Mouse (Mus musculus) heart, postnatal 10 days (tissue): Measurements from ENCODE around the gene Fam198b. TPM values are rescaled to one million over a fixed set of nuclear protein-coding genes. Genes with fewer than 3 reads are reported as not detected.
A peak's percentile ranks its signal among the peaks of the same experiment; 100 is the strongest.
"Not testable (repeated sequence)": the region's sequence is repeated elsewhere in the genome, so short reads cannot be mapped to it uniquely, and the experiment has no call there.

Experiments used
- DNase-seq, 2 experiments: peaks; one replicate each; pipeline ENCODE4 v3.0.0; 2021
- intact Hi-C: fragments of 180-260 bp; cut with DNase I; formaldehyde crosslinking; loops from one replicate; pipeline ENCODE4 v1.15.1; 2025
- total RNA-seq, 2 experiments: library from RNA; stranded (reverse); gene quantifications; 2 replicates each; pipeline ENCODE4 v1.2.3; 2021

Fam198b gene
- total RNA-seq, 2 experiments from 2014 or later: 73.6 to 85.2 TPM

DNA sequence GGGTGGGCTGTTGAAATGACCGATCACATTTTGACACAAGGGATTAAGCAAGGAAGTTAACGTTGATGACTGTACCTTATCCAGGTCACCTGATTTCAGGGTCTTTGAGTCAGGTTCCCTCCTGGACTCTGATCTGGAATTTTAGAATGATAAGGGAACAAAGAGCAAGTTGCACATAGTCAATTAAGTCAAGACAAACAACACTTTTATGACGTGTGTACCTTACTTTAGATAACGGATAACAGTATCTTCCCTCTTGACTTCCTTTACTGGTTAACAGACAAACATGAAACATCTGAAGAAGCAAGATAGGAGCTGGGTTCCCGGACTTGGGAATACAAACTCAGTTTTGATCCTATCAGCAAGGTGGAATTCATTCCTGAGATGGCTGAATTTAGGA is 29.7 kb downstream of the Fam198b start:
- intact Hi-C loops: no loop called here
- DNase-seq: no peak

DNA sequence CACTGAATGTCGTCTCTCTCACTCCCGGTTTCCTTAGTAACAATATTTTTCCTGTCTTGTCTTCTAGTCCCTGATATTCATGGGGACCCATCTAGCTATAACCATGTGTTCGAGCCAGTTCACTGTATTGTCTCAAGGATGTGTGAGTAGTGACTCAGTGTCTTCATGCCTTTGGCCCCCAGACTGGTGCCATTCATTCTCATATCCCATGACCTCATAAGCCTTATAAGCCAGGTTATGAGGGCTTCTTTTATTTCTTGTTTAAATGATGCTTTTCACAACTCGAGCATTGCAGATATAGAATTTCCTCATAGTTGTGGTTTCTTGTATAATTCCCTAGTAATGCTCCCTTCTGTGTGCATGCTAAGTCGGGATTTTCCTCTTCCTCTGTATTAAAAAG is 31.9 kb downstream of the Fam198b start:
- DNase-seq: no peak
- intact Hi-C loops: no loop called here

DNA sequence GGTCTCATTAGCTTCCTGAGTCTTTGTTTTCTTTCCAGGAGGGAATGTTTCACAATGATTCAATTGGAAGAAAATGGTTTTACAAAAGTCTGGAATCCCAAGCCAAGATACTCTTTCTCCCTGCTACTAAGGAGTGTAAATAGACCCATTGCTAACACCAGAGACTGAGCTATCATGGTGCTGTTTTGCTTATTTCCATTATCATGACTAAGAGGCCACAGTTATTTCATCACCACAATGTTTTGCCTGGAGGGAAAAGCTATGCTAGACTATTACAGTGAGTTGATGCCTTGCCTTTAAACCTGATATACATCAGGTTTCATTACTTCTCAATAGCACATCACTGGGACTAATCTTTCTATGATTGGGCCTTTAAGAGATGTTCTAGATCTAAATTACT is 34.4 kb downstream of the Fam198b start:
- no peak for DNase-seq
- intact Hi-C loops: no loop called here

DNA sequence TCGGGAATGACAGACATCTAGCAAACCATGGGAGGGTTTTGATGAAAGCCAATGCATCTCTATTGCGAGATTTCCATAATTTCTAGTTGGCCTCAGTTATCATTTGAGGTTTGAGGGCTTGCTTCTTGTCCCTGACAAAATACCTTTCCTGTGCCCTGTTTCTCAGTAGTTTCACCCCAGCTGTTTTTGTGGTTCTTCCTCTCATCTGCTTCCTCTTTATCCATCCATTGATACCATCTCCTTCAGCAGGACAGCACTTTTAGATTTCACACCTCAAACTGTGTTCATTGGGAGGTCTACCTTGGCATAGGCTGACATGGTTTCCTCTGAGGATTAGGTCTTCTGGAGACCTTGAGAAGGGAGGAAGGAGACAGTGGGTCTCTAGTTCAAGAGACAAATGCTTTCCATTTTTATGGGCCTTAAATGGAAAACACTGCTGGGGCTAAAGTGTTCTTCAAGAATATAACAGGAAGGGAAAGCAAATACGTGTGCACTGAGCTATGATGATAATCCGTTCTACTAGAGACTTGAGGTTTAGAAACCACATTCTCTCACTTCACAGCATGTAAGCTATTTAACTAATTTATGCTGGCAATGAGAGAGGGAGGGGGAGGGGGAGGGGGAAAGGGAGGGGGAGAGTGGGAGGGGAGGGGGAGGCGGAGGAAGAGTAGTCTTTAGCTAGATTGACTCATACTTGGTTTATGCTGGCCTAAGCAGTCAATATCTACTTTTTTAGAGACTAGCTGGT is 41.8 kb downstream of the Fam198b start:
- intact Hi-C loops: no loop called here
- no peak for DNase-seq

DNA sequence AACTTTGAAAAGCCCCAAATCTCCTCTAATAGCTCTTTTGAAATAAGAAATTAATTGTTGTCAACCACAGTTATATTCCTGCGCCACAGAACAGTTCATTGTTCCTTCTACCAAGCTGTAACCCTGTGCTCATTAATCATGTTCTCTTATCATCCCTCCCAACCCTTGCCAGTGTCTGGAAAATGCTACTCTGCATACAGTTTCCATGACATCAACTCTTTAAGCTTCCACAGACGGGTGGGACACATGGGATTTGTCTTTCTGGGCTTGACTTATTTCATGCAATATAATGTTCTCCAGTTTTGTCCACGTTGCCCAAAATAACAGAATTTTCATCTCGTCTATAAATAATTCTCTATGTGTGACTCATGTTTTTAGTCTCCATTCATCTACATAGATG is 42.7 kb downstream of the Fam198b start:
- intact Hi-C loops: no loop called here
- DNase-seq: no peak

DNA sequence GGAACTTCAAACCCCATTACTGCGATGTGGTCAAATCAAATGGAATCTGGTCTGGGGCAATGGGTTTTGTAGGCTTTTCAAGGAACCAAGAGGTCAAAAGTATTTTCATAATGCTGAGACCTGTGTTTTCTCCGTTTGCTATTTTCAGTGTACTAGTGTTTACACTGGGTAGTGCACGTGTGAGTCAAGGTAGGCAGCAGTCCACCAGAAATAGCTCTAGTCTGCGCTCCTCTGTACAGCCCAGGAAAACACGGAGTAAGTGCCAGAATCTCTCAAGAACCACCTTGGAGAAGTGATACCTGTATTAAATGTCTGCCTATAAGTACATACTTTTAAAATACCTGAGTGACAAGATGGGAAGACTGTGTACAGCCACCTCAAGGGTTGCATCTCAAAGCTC is 44.1 kb downstream of the Fam198b start:
- DNase-seq: no peak
- intact Hi-C loops: no loop called here

DNA sequence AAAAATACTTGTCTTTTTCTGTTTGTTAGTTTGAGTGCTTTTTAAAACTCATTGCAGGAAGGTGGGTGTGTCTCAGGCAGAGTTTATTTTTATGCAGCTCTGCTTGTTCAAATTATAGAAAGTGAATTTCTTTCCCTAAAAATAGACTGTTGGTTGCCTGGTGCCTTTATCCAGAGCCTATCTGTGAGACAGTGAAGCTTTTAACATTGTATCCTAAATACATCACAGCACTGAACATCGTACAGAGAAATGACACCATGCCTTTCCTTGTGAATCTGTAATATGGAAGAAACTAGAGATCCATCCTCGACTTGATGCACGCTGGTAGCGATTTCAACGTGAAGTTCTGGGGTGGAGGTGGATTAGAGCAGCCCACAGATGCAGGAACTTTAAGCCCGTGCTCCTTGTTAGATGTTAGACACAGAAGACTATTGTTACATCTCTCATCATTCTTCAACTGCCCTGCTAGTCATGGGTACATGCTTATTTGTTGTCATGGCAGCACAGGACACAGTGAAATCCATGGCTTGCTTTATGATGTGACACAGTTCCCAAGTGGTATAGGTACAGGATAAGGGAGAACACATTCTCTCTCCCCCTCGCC is 45.9 kb downstream of the Fam198b start:
- intact Hi-C loops: no loop called here
- DNase-seq: no peak

DNA sequence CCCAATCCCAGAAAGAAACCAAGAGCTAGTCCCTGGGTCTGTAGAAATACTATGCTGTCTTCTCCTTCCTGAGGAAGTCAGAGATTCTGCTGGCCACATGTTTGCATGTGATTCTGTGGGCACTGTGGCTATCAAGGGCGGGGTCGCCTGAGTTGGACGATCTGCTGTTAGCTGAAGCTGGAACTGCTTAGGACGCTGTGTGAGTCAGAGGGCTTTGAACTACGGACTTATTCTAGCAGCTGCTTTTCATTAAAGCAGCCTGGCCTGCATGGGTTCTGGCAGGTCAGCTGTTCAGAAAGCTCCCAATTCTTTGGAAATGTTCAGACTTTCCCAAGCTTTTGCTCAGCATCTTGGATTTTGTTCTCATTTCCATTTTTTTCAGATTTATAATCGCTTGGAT is 51.9 kb downstream of the Fam198b start:
- DNase-seq: peak; percentile 65 to 70
- intact Hi-C loops: loop anchor here (5.0 kb wide), 1 partner anchor 61 kb away; no protein-coding TSS in a partner anchor

DNA sequence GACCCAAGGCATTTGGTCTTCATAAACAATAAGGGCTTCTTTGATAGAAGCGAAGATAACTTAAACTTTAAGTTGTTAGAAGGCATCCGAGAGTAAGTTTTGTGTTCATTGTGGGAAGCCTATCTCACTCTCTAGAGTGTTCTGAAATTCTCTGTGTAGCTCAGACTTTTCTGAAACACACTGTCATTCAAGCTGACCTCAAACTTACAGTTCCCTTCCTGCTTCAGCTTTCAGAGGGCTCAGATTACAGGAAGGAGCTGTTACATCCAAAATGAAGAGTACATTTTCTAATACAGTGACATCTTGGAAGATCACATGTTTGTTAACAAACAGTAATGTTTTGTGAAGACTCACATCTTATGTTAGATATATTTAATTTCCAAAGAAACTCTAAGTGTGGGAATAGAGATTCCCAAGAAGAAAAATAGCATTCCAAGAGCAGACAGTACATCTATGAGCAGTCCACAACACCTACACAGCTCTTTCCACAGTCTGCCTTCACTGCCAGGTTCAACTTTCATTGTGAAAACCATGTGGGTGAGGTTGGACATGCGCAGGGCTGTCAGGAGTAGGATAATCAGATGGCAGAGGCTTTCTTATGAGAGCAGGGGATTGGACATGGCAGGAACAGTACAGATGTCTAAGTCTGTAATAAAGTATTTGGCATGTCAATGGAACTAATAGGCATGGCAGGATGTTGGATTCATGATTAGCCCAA is 52.6 kb downstream of the Fam198b start:
- intact Hi-C loops: loop anchor here (5.0 kb wide), 1 partner anchor 60 kb away; no protein-coding TSS in a partner anchor
- no peak for DNase-seq

DNA sequence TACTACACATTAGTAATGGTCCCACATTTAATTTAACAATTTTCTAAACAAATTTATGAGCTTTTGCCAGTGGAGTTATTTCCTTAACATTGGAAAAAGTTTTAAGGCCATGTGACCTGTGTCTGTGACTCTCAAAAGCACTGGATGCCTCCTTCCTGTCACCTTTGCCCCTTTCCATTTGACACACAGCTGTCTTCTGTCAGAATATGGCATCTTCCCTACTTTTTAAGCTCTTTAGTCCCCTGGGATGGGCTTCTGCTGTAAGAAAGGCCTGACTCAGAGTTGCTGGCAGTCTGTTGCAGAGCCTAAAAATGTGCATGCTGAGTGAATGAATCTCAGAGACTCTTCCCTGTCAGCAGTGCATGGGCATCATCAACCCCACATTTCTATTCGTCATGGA is 63.4 kb downstream of the Fam198b start:
- intact Hi-C loops: loop anchor here (2.0 kb wide), 1 partner anchor 63 kb away; the partner anchor contains the start of gene Fam198b
- DNase-seq: peak; percentile 71 to 77

DNA sequence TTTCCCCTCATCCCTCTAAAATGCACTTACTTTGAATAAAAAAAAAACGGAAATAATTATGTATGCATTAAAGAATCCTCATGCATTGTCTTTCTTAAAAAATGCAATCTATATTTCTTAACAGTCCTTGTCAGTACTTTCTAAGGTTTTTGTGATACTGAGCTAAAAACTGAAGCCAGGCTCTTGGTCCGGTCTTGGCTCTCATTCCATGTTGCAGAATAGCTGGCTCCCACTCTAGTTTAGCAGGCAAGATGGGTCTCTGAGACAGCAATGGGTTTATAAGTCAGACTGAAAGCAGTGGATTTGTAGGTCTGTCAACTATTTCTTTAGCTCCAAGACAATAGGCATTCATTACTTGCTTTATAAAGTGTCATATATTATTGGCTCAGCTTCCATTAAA is 63.8 kb downstream of the Fam198b start:
- no peak for DNase-seq

DNA sequence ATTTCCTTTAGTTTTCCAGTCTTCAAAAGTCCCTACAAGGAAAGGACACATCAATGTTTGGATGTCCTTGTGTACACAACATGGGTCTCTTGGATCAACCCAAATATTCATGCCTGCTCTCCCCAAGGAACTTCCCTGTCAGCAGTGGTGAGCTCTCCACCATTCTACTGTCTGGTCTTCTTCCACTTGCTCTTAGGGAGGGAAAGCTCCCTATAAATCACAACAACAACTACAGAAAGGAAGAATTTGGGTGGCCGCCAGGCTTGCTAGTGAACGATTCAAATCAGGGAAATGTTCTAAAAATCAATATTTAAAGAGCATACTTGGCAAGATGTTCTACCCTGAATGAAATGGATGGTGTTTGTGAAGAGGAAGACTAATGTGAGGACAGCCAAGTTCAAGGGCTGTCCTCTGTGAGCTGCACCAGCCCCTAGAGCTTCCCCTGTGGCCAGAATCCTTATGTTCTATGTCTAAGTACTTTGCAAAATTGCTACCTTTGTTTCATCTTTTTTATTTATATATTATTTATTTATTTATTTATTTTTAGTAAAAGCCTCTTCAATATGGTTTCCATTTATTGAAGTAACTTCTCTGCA is 68.9 kb downstream of the Fam198b start:
- no peak for DNase-seq
- intact Hi-C loops: no loop called here

More for the DNA sequence above, 63.8 kb downstream of the Fam198b start:
- intact Hi-C loops: loop anchor here (2.0 kb wide), 1 partner anchor 63 kb away; the partner anchor contains the start of gene Fam198b

DNA sequence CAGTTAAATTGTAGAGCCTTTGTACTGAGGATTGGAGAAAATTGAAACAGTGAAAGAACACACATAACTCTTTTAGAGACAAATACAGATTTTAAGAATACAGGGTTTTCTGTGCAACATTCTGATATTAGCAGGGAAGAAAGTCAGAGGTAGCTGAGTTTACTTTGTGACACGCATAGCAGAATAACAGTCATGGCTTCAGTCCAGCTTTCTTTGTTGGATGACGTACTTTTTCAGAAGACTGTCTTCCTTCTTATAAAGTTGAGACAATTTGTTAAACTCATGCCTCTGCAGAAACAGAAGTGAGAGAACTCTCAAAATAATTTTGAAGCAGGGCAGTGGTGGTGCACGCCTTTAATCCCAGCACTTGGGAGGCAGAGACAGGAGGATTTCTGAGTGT is 70.9 kb downstream of the Fam198b start:
- intact Hi-C loops: loop anchor here (5.0 kb wide), 1 partner anchor 52 kb away; no protein-coding TSS in a partner anchor
- no peak for DNase-seq

DNA sequence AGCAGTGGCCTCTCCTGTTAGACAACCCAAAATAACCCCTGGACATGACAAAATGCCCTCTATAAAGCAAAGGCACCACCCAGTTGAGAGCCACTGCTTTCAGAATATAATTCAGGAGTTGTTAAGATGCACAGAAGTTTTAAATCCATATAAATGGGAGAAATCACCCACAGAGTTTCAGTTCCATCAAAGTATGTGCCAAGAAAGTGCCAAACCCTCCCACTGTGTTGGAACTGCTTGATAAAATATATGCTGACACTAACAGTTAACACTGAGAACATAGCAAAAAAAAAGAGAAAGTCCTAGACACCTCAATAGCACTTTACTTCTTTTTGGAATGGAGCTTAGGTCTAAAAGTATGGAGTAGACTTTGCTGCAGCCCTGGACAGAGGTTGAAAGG is 72.5 kb downstream of the Fam198b start:
- intact Hi-C loops: loop anchor here (5.0 kb wide), 1 partner anchor 51 kb away; no protein-coding TSS in a partner anchor
- DNase-seq: no peak

DNA sequence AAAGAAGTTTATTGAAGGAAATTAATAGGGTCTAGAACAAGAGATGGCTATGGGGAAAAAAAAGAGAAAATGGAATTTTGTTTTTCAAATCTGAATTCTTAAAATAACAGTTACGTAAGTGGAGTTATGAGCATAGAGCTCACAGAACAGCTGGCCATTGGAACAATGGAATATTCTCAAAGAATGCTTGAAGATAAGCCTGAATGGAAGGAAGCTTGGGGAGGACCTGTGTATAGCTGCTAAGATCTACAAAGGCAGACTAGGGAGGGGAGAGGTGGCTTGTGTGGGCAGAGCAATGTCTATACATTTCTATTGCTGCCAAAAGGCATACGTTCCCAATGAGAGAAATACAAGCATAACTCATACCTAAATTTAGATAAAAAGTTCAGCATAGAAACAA is 73.4 kb downstream of the Fam198b start:
- intact Hi-C loops: loop anchor here (5.0 kb wide), 1 partner anchor 50 kb away; no protein-coding TSS in a partner anchor
- DNase-seq: no peak

DNA sequence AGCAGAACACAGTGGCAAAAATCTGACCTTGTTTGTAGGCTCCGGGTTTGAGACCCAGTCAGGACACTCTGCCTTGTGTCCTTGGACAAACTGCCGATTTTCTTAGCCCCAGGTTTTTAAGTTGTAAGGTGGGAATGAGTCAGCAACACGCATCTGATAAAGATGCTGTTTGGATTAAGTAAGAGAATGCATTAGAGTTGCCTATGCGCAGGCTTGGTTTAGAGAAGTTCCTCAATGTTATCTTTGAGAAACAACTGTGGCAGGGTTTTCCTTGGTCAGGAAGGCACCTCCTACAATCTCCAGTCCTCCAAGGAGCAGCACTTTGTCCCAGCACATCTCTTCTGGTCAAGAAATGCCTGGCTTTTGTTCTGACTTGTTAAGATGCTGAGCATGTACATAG is 82.4 kb downstream of the Fam198b start:
- no peak for DNase-seq

DNA sequence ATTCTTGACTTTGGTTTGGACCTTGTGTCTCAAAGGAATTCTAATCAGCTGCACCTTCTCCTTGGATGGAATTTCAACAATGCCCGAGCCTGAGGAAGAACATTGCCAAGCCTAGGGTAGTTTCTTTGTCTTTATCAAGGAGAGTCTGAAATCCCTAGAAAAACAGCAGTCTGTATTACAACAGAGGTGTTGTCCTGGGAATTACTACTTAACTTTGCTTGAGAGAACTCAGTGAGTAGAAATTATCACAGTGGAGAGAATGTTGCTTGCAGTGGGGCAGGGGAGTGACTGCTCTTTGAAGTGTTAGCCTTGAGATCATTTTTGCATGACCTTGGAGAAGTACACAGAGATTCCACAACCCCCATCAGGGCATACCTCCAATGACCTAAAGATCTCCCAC is 83.0 kb downstream of the Fam198b start:
- intact Hi-C loops: no loop called here
- DNase-seq: no peak

More for the DNA sequence above, 82.4 kb downstream of the Fam198b start:
- intact Hi-C loops: no loop called here

DNA sequence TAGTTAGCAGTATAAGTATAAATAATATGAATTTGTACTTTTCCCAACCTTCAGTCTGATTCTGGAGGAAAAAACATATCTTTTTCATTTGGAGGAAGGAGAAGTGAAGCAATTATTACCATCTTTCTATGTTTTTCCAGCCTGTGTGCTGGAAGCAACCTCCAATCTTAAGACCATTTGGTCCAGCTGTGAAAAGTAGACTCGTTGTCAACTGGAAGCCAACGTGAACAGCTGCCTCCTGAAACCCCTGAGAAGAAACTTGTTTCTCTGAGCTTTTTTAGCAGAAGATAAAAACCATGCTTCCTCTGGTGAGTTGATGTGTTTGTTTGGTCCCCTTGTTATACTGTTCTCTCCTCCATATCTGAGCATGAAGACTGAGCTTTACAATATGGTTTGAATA is 84.1 kb downstream of the Fam198b start:
- no peak for DNase-seq
- intact Hi-C loops: no loop called here

DNA sequence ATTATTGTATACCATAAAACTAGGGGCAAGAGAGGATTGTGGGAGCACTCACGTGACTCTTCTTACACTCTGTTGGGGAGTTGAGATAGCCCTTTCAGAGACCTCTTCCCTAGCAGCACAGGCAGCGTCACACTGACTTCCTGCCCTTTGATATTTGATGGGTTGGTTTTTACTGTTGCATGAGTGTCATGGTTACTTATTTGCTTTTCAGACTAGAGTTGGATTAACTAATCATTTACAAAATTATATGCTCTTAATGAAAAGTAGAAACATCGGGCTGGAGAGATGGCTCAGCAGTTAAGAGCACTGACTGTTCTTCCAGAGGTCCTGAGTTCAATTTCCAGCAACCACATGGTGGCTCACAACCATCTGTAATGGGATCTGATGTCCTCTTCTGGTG is 85.2 kb downstream of the Fam198b start:
- DNase-seq, intact Hi-C loops: not testable (repeated sequence)

DNA sequence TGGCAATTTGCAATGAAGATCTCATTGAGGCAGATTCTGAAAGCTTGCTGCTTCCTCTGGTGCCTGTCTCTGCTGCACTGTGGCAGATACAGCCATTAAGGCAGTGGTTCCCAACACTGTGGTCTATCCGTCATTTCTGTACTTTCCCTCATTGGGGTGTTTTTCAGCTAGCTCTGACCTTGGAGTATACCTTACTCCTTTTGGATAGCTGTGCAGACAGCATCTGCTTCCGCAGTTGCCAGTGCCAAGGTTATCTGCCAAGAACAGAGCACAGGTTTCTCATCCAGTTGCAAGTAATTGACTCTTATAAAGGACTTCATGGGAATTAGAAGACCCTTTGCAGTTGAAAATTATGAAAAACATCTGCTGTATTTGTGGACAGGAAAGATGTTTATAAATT is 85.7 kb downstream of the Fam198b start:
- intact Hi-C loops: no loop called here
- DNase-seq: peak in 1 of 2 experiments; percentile 67

DNA sequence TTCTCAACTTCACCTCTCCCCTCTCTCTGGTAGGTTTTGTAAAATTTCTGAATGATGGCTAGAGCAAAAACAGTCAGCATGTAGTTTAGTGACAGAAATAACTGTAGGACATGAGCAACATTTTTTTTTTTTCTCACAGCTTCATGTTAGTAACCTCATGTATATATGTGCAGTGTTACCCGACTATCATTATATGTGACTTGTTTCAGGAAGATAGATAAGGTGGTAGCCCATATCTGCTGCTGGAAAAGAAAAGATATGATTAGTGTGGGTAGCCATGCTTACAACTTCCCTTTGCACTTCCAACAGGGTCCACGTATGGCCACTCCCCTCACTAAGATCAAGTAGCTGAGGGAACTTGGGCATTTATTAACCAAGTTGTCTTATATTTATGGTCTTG is 86.2 kb downstream of the Fam198b start:
- intact Hi-C loops: no loop called here
- no peak for DNase-seq
